Mouse (Mus musculus): Measurements from ENCODE around the gene Flt1.
"Not testable (repeated sequence)": the region's sequence is repeated elsewhere in the genome, so short reads cannot be mapped to it uniquely, and the experiment has no call there.

The Flt1 gene

DNA sequence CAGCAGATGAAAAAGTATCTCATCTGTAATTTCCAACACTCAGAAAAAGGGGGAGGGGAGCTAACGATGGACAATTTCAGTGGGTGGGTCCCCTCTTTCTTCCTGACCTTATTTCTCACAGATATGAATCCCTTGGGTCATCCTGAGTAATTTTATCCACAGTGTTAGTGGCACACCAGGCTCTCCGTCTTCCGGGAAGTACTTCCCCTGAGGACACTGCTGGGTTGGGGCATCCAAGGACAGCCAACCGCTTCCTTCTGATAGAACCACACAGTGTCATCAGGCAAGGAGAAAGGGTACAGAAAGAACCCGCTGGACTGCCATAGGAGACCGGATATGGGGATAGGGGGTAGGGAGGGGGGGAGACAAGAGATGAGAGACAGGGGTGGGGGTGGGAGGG lies 111.2 kb downstream of the Flt1 start:
- no peak for DNase-seq (ENCODE audit: low spot score)

DNA sequence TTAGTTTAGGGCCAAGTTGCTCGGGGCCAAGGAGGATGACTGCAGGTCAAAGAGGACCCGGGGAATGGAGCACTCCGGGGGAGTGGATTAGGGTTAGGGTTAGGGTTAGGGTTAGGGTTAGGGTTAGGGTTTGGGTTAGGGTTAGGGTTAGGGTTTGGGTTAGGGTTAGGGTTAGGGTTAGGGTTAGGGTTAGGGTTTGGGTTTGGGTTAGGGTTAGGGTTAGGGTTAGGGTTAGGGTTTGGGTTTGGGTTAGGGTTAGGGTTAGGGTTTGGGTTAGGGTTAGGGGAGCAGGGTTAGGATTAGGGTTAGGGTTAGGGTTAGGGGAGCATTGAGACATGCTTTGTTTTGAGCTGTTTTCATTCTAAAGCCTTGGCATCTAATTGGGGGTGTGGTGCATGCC lies 114.5 kb downstream of the Flt1 start:
- DNase-seq (ENCODE audit: low spot score): not testable (repeated sequence)

DNA sequence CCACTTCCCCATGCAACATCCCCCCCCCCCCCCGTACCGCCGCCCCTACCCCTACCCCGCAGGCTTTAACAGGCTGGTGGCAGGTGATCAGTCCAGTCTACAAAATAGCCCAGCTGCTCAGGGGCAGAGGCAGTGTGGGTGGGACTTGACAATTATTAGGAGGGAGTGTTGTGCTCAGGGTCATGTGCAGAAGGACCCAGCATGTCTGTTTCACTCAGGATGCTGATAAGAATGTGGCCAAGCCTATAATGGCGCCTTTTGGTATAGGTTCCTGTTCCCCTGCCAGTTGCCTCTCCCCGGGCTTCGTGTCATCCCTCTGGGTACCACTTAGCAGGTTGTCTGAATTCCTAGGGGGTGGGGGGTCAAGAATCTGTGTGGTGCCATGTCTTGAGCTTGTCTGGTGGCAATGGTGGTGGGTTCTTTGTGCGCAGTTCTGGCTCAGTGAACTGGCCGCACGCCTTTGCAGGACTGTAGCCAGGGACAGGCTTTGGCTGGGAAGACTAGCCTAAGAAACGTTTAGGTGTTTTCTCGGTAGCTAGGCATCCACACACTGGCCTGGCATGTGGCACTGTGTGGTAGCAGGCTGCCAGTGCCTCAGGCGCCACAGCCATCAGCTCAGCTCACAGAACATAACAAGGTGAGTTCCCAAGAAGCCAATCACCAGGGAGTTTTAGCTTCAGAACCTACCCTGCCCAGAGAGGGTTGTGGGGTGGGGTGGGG lies 118.4 kb downstream of the Flt1 start:
- no peak for DNase-seq (ENCODE audit: low spot score)

DNA sequence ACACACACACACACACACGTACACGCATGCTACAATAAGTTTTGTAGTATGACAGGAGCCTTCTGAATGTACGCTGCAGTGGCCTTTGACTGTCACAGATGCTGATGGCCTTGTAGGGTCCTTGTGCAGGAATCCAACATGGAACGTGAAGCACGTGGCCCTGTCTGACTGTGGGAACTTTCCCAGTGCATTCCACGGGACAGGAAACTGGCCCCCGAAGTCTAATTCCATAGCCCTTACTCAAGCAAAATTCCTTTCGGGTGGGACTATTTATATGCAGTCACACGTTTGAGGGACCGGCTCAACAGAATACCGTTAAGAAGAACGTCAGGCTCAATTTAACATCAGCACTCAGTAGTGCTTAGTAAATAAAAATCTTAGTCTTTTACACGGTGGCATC lies 119.1 kb downstream of the Flt1 start:
- DNase-seq (ENCODE audit: low spot score): no peak

DNA sequence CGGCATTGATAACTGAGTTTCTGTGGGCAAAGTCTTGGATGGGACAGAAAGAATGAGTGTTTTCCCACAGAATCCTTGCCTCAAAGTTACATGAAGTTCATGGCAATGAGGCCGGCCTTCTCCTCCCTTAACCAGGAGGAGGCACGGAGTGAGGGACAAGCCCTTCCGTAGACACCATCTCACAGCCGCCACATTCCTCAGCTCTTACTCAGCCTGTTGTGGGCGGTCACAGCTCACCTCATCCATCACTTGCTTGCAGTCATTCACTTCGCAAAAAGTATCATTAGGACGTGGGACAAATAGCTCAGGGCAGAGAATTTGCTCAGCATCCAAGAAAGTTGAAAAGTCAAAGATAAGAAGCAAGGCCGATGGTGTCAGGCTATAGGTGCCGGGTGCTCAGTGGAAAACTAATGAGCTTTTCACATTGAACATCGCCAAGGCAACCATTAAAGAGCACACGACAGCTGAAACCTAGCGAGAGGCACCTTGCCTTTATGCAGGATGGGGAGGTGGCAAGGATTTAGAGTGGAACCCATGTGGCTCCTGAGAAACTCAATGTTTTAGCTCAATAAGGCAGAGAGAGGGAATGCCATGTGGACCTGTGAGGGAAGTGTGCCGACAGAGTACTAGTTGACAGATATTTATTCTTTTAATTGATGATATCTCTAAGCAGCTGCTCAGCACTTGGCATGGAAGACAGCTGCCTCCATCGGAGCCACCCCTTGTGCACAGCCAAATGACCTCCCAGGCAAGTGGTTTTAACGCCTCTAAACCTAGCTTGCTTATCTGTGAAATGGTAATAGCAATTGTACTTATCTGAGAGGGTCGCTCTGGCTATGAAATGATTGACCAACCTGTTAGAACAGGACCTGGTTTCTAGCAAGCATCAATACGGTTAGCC lies 124.1 kb downstream of the Flt1 start:
- DNase-seq (ENCODE audit: low spot score): no peak

DNA sequence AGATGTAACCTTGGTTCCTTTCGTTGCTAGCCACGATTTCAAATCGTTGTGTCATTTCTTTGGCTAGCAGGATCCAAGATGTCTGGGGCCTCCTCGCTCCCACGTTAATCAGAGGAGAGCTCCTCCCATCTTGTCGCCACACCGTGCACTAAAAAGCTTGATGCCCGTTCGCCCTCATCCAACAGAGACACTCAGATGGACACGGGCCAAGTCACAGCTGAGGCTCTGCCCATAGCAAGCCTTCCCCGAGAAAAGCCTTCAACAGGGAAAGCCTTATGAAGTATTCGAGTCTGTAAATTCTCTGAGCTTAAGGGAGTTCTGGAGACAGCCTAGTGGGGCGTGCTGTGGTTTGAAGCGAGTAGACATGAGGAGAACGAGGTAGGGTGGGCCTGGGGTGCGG lies 128.0 kb downstream of the Flt1 start:
- DNase-seq (ENCODE audit: low spot score): no peak

DNA sequence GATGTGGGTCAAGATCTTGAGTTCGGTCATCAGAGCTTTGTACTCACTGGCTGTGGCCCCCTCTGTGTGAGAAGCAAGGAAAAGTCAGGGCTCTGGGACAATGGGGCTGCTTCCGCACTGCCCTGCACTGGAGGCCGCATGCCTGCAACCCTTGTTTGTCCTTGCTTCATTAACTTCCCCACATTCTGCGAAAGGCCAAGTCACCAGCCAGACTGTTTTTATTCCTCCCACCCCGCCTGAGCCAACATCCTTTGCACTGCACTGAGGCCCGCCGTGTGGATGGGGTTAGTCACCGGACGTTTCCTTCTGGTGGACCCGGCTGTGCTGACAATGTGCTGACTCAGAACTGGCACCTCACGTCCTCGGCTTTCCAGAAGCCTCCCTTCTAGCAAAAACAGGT lies 136.0 kb downstream of the Flt1 start:
- peak; percentile 7 for DNase-seq (ENCODE audit: low spot score)

DNA sequence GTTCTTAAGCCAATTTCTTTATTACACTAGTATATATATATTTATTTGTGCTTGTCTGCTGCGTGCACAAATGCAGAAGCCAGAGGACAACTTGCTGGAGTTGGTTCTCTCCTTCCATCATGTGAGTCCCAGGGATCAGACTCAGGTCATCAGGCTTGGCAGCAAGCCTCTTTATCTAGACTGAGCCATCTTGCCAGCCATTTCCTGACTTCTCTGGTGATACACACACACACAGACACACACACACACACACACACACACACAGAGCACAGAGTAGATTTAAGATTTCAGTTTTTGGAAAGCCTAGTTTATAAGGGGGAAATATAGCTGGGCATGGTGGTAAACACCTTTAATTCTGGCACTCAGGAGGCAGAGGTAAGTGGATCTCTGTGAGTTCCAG lies 140.7 kb downstream of the Flt1 start:
- no peak for DNase-seq (ENCODE audit: low spot score)

DNA sequence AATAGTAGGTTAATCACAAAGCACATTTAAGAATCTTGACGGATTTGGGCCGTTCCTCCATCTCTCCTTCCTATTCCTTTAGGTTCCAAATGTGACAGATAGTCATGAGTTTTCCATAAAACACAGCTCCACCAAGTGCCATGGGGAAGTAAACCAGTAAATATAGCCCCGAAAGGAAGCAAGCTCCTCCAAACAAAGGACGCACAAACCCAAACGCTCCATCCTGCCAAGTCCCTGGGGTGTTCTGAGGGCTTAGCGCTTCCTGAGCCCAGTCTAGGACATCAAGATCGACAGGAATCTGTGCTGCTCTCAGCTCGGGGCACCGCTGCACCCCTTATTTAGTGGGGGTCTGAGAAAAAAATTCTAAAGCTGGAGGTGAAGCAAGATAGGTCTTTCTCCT lies 141.2 kb downstream of the Flt1 start:
- DNase-seq (ENCODE audit: low spot score): no peak

DNA sequence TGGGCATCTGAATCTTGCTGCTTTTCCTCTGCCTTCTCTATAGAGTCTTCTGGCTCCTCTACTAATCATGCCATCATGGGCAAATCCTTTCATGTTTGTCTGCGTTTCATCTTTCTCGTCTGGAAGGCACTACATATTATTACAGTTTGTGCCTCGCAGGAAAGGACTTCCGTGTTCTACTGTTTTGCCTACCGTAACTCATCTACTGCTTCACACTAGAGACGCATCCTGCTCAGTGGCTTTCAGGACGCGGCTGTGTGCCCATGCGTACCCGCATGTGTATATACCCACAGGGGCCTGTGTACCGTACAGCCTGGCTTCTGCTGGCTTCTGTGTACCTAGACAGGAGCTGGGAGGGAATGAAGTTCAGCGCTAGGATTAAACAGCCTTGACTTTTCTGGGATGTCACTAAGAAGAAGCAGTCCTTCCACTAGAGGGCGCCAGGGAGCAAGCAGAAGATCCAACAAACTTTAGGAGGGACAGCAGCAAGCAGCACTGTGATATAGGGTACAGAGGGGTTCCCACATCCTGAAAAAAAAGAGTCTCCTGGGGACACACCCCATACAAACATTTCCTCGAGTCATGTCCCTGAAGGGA lies 142.0 kb downstream of the Flt1 start:
- peak; percentile 84 for DNase-seq (ENCODE audit: low spot score)

DNA sequence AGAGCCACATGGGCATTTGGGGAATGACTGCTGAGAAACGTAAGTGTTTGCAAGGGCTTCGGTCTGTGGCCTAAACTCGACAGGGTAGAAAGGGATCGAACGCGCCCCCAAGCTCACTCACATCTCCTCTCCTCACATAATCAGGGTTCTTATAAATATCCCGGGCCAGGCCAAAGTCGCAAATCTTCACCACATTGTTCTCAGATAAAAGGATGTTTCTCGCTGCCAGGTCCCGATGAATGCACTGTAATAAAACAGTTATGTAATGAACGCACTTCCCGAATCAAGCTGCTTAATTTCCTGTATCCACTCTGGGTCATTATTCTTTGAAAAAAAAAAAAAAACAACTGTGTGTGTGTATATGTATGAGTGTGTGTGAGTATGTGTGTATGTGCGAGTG lies 145.6 kb downstream of the Flt1 start:
- no peak for DNase-seq (ENCODE audit: low spot score)

DNA sequence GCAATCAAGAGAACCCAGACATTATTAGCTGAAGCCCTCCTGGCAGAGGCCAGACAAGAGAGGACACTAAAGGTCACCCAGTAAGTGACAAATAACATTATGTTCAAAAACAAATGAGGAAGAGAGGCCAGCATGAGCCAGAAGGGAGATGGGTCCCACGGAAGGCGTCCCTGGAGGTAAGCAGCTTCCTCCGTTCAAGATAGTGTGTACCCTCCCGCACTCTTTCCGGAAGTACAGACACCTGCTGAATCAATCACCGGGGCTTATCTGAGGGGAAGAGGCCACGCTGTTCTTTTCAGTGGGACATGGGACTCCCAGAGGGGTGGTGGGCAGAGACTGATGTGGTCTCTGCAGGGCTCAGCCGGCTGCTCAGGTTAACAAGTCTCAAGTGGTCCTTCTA lies 146.1 kb downstream of the Flt1 start:
- no peak for DNase-seq (ENCODE audit: low spot score)

DNA sequence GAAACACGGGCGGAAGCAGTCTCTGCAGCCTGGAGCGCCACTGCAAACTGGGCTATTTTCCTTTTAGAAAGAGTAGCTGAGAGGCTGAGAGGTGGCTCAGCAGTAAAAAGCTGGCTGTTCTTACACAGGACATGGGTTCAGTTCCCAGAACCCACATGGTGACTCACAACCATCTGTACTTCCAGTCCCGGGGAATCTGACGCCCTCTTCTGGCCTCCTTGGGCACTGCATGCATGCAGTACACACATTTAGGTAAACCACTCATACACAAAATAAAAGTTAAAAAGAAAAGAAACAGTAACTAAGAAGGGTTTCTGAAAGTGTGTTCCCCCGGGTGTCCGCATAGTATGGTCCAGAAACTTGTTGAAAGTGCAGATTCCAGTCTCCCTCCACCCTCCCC lies 146.7 kb downstream of the Flt1 start:
- no peak for DNase-seq (ENCODE audit: low spot score)

DNA sequence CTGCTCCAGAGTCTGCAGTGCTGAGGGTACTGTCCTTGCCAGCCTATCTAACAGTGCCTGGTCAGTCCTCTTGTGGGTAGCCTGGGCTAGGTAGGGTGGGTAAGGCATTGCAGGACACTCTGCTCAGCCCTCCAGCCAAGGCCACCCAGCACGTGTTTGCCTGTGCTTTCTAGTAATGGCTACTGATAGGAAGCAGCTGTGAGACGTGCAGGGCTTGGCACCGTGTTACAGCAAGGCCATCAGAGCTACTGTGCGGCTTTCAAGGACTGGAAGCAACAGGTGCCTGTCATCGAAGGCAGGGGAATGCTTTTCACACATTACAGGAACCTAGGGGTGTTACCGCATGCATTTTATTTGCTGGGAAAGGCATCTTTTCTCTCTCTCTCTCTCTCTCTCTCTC lies 148.8 kb downstream of the Flt1 start:
- DNase-seq (ENCODE audit: low spot score): no peak

DNA sequence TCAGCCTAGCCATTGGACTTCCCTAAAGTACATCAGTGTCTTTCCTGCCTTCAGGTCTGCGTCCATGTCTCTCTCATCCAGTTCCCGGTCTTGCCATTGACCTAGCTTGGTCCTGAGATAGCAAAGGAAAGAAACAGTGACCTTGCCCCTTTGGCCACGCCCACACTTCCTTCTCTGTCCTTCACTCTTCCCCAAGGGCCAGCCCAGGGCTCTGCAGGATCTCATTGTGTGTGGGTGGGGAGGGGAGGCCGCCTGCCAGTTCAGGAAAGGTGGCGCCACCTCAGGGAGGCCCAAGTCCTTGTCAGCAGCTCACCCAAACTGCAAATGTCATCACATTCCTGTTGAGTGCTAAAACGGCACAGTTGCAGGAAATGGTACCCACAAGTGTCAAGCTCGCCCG lies 151.3 kb downstream of the Flt1 start:
- no peak for DNase-seq (ENCODE audit: low spot score)

DNA sequence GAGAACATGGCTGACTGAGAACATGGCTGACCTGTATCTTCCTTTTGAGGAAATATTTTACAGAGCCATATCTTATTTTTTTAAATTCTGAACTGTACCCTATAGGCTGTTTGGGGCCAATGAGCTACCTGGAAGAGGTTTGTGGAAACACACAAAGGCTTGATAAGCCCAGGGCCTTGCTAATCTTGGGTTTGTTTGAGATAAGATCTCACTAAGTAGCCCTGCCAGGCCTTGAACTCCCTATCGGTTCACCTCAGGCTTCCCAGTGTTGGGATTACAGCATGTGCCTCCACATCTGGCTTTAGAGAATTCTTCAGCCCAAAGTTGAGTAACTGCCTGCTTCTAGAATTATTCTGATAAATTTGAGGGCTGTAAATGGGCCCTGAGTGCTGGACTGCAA lies 152.3 kb downstream of the Flt1 start:
- no peak for DNase-seq (ENCODE audit: low spot score)

DNA sequence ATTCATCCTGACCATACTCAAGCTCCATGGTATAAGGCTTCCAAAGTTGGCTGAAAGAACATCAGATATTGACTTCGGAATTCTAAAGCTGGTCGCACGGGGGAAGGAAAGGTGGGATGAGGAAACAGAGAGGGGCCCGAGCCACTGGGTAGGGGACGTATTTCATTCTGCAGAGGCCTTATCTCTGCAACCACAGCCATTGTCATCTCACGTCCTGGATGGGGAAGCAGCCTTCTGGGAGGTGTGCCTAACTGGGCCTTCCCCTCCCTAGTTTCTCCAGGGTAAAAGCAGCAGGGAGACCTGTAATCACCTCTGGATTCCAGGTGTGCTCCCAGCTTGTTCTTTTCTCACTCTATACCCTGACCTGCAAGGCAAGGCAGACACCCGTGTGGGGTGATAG lies 153.1 kb downstream of the Flt1 start:
- DNase-seq (ENCODE audit: low spot score): no peak

DNA sequence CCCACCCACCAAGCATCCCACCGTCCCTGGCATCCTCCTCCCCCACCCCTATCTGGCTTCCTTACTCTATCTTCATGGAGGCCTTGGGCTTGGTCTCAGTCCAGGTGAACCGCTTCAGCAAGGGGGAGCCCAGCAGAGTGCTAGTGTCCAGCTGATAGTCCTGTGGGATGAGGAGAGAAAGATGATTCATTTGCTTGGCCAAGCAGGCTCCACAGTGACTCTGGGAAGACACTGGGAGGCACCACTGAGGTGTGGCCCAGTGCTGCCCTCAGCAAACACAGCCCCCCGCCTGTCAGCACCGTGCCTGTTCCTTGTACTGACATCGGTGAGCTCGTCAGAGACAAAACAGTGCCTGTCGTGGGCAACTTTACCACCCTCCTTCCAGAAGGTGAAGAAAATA lies 159.5 kb downstream of the Flt1 start:
- no peak for DNase-seq (ENCODE audit: low spot score)

DNA sequence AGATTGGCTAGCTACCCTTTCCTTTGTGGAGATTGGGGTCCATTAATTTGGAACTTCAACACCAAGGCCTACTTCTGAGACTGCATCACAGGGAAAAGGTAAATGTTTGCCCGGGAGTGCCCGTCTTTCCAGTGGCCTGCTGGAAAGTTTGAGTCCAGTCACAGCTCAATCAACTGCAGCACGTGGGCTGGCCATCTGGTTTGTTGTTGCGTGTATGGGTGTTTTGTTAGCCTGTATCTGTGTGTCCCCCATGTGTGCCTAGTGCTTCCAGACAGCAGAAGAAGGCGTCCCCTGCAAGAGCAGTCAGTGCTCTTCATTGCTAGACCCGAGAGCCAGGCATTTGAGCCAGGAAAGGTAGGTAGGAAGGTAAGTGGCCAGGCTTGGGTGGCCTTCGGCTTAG lies 160.4 kb downstream of the Flt1 start:
- no peak for DNase-seq (ENCODE audit: low spot score)

DNA sequence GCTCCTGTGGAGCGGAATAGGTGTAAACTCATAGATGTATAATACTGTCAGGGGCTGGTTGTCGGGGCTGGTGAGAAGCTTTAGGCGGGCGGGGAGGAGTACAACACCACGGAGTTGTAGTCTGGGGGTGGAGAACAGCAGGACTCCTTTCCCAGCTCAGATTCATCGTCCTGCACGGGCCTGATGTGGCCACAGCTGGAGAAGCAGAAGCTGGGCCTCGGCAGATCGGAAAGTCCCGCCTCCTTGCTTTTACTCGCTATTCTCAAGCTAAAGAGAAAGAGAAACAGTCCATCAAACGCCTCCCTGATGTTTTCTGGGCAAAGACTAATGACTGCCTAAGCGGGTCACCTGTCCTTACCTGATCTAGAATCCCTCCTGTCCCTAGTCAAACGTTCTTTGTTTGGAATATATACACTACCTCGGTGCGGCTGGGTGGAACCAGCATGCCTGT lies 161.6 kb downstream of the Flt1 start:
- no peak for DNase-seq (ENCODE audit: low spot score)

DNA sequence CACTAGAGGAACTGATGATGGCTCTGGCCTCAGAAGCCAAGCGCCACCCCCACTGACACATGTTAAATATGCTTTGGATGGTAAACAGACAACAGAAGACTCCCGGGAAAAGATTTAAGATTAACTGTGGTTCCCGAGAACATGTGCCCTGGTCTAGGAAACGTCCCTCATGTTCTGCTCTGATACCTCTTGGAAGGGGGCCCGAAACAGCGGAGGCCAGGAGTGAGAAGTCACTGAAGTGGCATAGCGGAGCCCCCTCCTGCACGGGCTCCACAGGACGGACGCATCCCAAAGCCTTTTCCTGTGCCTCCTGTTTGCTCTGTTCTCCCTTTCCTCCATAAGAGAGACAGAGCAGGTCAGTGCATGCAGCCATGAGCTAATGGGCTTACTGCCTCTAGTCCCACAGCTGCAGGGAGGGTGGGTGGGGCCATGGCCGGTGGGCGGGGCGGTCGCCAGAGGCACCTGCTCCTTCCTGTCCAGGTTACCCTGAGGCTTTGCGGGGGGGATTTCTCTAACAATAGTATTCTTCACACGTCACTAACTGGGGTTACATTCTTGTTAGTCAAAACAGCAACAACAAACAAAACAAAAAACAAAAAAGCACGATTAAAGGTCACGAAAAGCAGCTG lies 162.2 kb downstream of the Flt1 start:
- DNase-seq (ENCODE audit: low spot score): peak; percentile 25

DNA sequence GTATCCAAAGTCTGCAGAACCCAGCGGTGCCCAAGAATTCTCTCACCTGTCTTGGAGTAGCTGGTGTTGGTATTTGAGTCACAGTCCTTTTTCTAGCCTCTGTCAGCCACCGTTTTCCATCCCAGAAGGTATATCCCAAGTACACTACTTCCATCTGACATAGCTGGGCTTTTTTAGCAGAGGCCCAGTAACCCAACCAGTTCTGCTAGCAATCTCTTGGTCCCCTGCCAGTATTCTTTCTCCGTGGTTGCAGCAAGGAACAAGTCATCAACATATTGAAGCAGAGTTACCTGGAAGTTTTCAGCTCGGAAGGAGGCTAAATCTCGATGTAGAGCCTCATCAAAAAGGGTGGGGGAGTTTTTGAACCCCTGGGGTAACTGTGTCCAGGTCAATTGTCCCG lies 168.2 kb downstream of the Flt1 start:
- DNase-seq (ENCODE audit: low spot score): not testable (repeated sequence)

All from retina, embryonic 14.5 days (tissue).